Mouse (Mus musculus): ENCODE data around the gene Gm49345. TPM values are rescaled to one million over a fixed set of nuclear protein-coding genes. Genes with fewer than 3 reads are reported as not detected.
"Not testable (repeated sequence)": the region's sequence is repeated elsewhere in the genome, so short reads cannot be mapped to it uniquely, and the experiment has no call there.

The Gm49345 gene
- not detected in 2 replicates for polyA plus RNA-seq (2014; fragmentation: Nextera tagmentation; extraction: Ambion mirVana)

- no peaks in the 10 kb centered on the region for H3K27me3 ChIP-seq (ENCODE audit: control insufficient read depth, insufficient read depth, low read length)
- peak; percentile 92 for DNase-seq (ENCODE audit: low spot score)
- H3K4me3 ChIP-seq (ENCODE audit: low read depth, low read length), result peak within 1 kb of the TSS; percentile 51
- ATAC-seq (replicated peaks; ENCODE audit: insufficient number of reproducible peaks, low FRiP score, low TSS enrichment, low read depth), result peak; percentile 99
- no peaks in the 10 kb centered on the region for H3K4me1 ChIP-seq (ENCODE audit: control insufficient read depth, insufficient read depth, low read length)
- no peak within 1 kb of the TSS for H3K27ac ChIP-seq (replicated peaks; ENCODE audit: low read depth, low read length)
- no peaks in the 10 kb centered on the region for H3K9me3 ChIP-seq (replicated peaks; ENCODE audit: control insufficient read depth, low read length)
- peak within 1 kb of the TSS; percentile 30 for H3K4me2 ChIP-seq (ENCODE audit: low read depth, low read length)
- H3K36me3 ChIP-seq (replicated peaks; ENCODE audit: control insufficient read depth, insufficient read depth, low read depth, low read length), result no peaks in the 10 kb centered on the region
- under 1% methylated on average over 19 of the region's 19 CpGs for WGBS
- H3K9ac ChIP-seq (replicated peaks; ENCODE audit: low read length), result peak within 1 kb of the TSS; percentile 64
Observed at GRCm38 (mm10) chr13:67637294-67638007, at the start of gene Gm49345, which contains the start of gene Zfp729a. Gm49345 (minus strand) TSS chr13:67637769. Zfp729a (minus strand) TSS chr13:67637791.

GRCm38 (mm10) chr13:67686971-67687370 is 49.4 kb upstream of the Gm49345 start, which contains the start of gene Zfp738:
Zfp738 (minus strand) TSS chr13:67687071.
- H3K4me2 ChIP-seq (ENCODE audit: low read depth, low read length), result no peak within 1 kb of the TSS
- H3K4me3 ChIP-seq (ENCODE audit: low read depth, low read length), result no peak within 1 kb of the TSS
- WGBS, result 77% methylated on average over 4 of the region's 4 CpGs
- no peaks in the 10 kb centered on the region for H3K9me3 ChIP-seq (replicated peaks; ENCODE audit: control insufficient read depth, low read length)
- no peak within 1 kb of the TSS for H3K9ac ChIP-seq (replicated peaks; ENCODE audit: low read length)
- no peaks in the 10 kb centered on the region for H3K36me3 ChIP-seq (replicated peaks; ENCODE audit: control insufficient read depth, insufficient read depth, low read depth, low read length)
- ATAC-seq (replicated peaks; ENCODE audit: insufficient number of reproducible peaks, low FRiP score, low TSS enrichment, low read depth) (no peak), DNase-seq (ENCODE audit: low spot score) (no peak)
- H3K27me3 ChIP-seq (ENCODE audit: control insufficient read depth, insufficient read depth, low read length), result no peaks in the 10 kb centered on the region
- H3K4me1 ChIP-seq (ENCODE audit: control insufficient read depth, insufficient read depth, low read length), result no peaks in the 10 kb centered on the region
- H3K27ac ChIP-seq (replicated peaks; ENCODE audit: low read depth, low read length), result no peak within 1 kb of the TSS

- not testable (repeated sequence) for H3K27ac ChIP-seq (replicated peaks; ENCODE audit: low read depth, low read length); H3K36me3 ChIP-seq (replicated peaks; ENCODE audit: control insufficient read depth, insufficient read depth, low read depth, low read length); H3K4me1 ChIP-seq (ENCODE audit: control insufficient read depth, insufficient read depth, low read length); H3K4me2 ChIP-seq (ENCODE audit: low read depth, low read length); ATAC-seq (replicated peaks; ENCODE audit: insufficient number of reproducible peaks, low FRiP score, low TSS enrichment, low read depth); H3K9ac ChIP-seq (replicated peaks; ENCODE audit: low read length); H3K9me3 ChIP-seq (replicated peaks; ENCODE audit: control insufficient read depth, low read length); H3K27me3 ChIP-seq (ENCODE audit: control insufficient read depth, insufficient read depth, low read length); DNase-seq (ENCODE audit: low spot score)
- WGBS, result 76% methylated on average over 2 of the region's 2 CpGs
- peak overlapping the region; percentile 67; the same call in 1 of the 2 replicates for H3K4me3 ChIP-seq (ENCODE audit: low read depth, low read length)
Observed at GRCm38 (mm10) chr13:67683841-67684240, 46.3 kb upstream of the Gm49345 start.

- 13% methylated on average over 16 of the region's 16 CpGs for WGBS
- not testable (repeated sequence) for H3K9me3 ChIP-seq (replicated peaks; ENCODE audit: control insufficient read depth, low read length); H3K4me1 ChIP-seq (ENCODE audit: control insufficient read depth, insufficient read depth, low read length); H3K27me3 ChIP-seq (ENCODE audit: control insufficient read depth, insufficient read depth, low read length); H3K27ac ChIP-seq (replicated peaks; ENCODE audit: low read depth, low read length); H3K36me3 ChIP-seq (replicated peaks; ENCODE audit: control insufficient read depth, insufficient read depth, low read depth, low read length)
- peak overlapping the region; percentile 48 for H3K4me2 ChIP-seq (ENCODE audit: low read depth, low read length)
- H3K9ac ChIP-seq (replicated peaks; ENCODE audit: low read length), result peak overlapping the region; percentile 75
- ATAC-seq (replicated peaks; ENCODE audit: insufficient number of reproducible peaks, low FRiP score, low TSS enrichment, low read depth) (peak; percentile 100), DNase-seq (ENCODE audit: low spot score) (peak; percentile 93)
- peak overlapping the region; percentile 67 for H3K4me3 ChIP-seq (ENCODE audit: low read depth, low read length)
Observed at GRCm38 (mm10) chr13:67682959-67683735, 45.6 kb upstream of the Gm49345 start.

- WGBS, result 87% methylated on average over 2 of the region's 2 CpGs
- Histone ChIP-seq H3K4me3 (ENCODE audit: low read depth, low read length) (no peak overlapping the region), H3K4me2 (ENCODE audit: low read depth, low read length) (no peak overlapping the region), H3K4me1 (ENCODE audit: control insufficient read depth, insufficient read depth, low read length) (no peaks in the 10 kb centered on the region), H3K36me3 (replicated peaks; ENCODE audit: control insufficient read depth, insufficient read depth, low read depth, low read length) (no peaks in the 10 kb centered on the region), H3K9ac (replicated peaks; ENCODE audit: low read length) (no peak overlapping the region), H3K27me3 (ENCODE audit: control insufficient read depth, insufficient read depth, low read length) (no peaks in the 10 kb centered on the region), H3K27ac (replicated peaks; ENCODE audit: low read depth, low read length) (no peak overlapping the region), H3K9me3 (replicated peaks; ENCODE audit: control insufficient read depth, low read length) (no peaks in the 10 kb centered on the region)
- no peak for DNase-seq (ENCODE audit: low spot score)
- no peak for ATAC-seq (replicated peaks; ENCODE audit: insufficient number of reproducible peaks, low FRiP score, low TSS enrichment, low read depth)
Observed at GRCm38 (mm10) chr13:67674902-67675301, 37.3 kb upstream of the Gm49345 start.

- no peaks in the 10 kb centered on the region for H3K4me1 ChIP-seq (ENCODE audit: control insufficient read depth, insufficient read depth, low read length)
- H3K27ac ChIP-seq (replicated peaks; ENCODE audit: low read depth, low read length), result no peak overlapping the region
- ATAC-seq (replicated peaks; ENCODE audit: insufficient number of reproducible peaks, low FRiP score, low TSS enrichment, low read depth), result no peak
- H3K9me3 ChIP-seq (replicated peaks; ENCODE audit: control insufficient read depth, low read length), result no peaks in the 10 kb centered on the region
- no peak overlapping the region for H3K9ac ChIP-seq (replicated peaks; ENCODE audit: low read length)
- H3K4me2 ChIP-seq (ENCODE audit: low read depth, low read length), result no peak overlapping the region
- no peak for DNase-seq (ENCODE audit: low spot score)
- no peak overlapping the region for H3K4me3 ChIP-seq (ENCODE audit: low read depth, low read length)
- no peaks in the 10 kb centered on the region for H3K36me3 ChIP-seq (replicated peaks; ENCODE audit: control insufficient read depth, insufficient read depth, low read depth, low read length)
- H3K27me3 ChIP-seq (ENCODE audit: control insufficient read depth, insufficient read depth, low read length), result no peaks in the 10 kb centered on the region
- 47% methylated on average over 3 of the region's 3 CpGs for whole genome bisulfite sequencing
Observed at GRCm38 (mm10) chr13:67652496-67652895, 14.9 kb upstream of the Gm49345 start.

GRCm38 (mm10) chr13:67610108-67610507 is 27.5 kb downstream of the Gm49345 start:
- no peak for DNase-seq (ENCODE audit: low spot score)
- 94% methylated on average over 4 of the region's 4 CpGs for WGBS

More at GRCm38 (mm10) chr13:67610108-67610507, 27.5 kb downstream of the Gm49345 start:
- no peaks in the 10 kb centered on the region for H3K27me3 ChIP-seq (ENCODE audit: control insufficient read depth, insufficient read depth, low read length)
- H3K4me1 ChIP-seq (ENCODE audit: control insufficient read depth, insufficient read depth, low read length), result no peaks in the 10 kb centered on the region
- no peak overlapping the region for H3K9ac ChIP-seq (replicated peaks; ENCODE audit: low read length)
- H3K4me2 ChIP-seq (ENCODE audit: low read depth, low read length), result no peak overlapping the region
- H3K36me3 ChIP-seq (replicated peaks; ENCODE audit: control insufficient read depth, insufficient read depth, low read depth, low read length), result no peaks in the 10 kb centered on the region
- no peak overlapping the region for H3K27ac ChIP-seq (replicated peaks; ENCODE audit: low read depth, low read length)
- no peak overlapping the region for H3K4me3 ChIP-seq (ENCODE audit: low read depth, low read length)
- no peak for ATAC-seq (replicated peaks; ENCODE audit: insufficient number of reproducible peaks, low FRiP score, low TSS enrichment, low read depth)
- H3K9me3 ChIP-seq (replicated peaks; ENCODE audit: control insufficient read depth, low read length), result no peaks in the 10 kb centered on the region
